Mouse (Mus musculus) layer of hippocampus, postnatal 36 days (tissue): ENCODE data around the gene Vmn1r179. TPM values are rescaled to one million over a fixed set of nuclear protein-coding genes. Genes with fewer than 3 reads are reported as not detected.
A peak's percentile ranks its signal among the peaks of the same experiment; 100 is the strongest.
"Not testable (repeated sequence)": the region's sequence is repeated elsewhere in the genome, so short reads cannot be mapped to it uniquely, and the experiment has no call there.

ENCODE experiments used
- DNase-seq, 2 experiments: peaks; one replicate each; pipeline ENCODE4 v3.0.0; 2022
- total RNA-seq, 2 experiments: library from RNA; stranded (reverse); gene quantifications; 2 replicates each; pipeline ENCODE4 v1.2.3; 2021

Vmn1r179 gene
- total RNA-seq: not detected

- DNase-seq: no peak
Observed at GRCm38 (mm10) chr7:23926678-23927077, at the start of gene Vmn1r179. Vmn1r179 (plus strand) TSS chr7:23926978.

GRCm38 (mm10) chr7:23891709-23892108, 35.1 kb upstream of the Vmn1r179 start, which contains the start of gene Vmn1r178:
Vmn1r178 (plus strand) TSS chr7:23892009.
- no peak for DNase-seq

DNA sequence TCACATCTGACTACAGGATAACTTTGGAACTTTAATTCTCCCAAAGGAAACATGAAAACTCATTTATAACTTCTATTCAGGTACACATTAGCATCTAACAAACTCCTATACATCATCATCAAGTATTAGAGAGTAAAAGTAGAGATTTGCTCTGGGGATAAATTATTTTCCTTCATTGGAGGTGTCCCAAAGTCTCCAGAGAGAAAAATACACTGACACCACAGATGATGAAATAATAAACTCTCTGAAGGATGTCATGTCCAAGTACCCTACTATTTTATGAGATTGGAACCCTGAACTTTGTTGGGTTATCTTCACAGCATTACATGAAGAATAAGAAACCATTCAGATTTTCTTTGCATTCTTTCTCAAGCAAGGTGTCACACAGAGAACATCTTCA, 23.6 kb downstream of the Vmn1r179 start, which contains the start of gene Vmn1r180:
Vmn1r180 (plus strand) TSS at position 301 of the 400 bp plus-strand sequence.
- DNase-seq: no peak

DNA sequence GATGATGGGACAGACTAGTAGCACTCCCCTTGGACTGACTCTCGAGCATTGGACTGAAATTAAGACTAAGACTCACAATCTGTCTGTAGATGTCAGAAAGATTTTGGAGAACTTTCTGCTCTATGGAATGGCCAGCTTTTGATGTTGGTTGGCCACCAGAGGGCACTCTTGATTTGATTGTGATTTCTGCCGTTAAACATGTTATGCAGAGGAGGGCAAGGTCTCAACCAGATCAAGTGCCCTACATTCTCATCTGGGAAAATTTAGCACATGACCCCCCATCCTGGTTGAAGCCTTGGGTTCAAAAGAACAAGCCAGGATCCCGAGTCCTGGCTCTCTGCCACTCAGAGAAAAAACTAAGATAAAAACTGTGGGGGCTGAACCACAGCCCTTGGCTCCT, 41.3 kb downstream of the Vmn1r179 start:
- peak in 1 of 2 experiments; percentile 1 for DNase-seq

DNA sequence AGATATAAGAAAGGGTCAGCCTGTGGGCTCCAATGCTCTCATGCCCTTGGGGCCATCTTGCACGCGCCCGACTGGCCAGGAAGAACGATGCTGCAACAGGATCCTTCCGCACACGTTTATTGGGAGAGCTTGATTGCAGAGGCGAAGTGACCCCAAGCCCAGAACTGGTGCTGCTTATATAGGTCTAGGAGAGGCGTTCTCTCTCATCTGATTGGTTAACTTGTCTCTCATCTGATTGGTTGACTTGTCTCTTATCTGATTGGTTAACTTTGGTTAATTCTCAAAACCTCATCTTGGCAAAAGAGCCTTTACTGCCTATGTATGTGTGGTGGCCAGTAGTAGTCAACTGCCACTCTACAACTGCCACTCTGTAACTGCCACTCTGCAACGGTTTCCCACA, 47.5 kb downstream of the Vmn1r179 start, which contains the start of gene Vmn1r181:
Vmn1r181 (plus strand) TSS at position 301 of the 400 bp plus-strand sequence.
- not testable (repeated sequence) for DNase-seq

Other genes starting within 250 kb of the Vmn1r179 start
- gene Vmn1r173, start 226.3 kb upstream of the Vmn1r179 start, total RNA-seq: not detected
- not detected for gene Vmn1r174, start 174.7 kb upstream of the Vmn1r179 start, total RNA-seq
- gene Vmn1r175, start 116.3 kb upstream of the Vmn1r179 start, total RNA-seq: not detected
- gene Vmn1r176, start 89.6 kb upstream of the Vmn1r179 start, total RNA-seq: not detected
- gene Vmn1r177, start 60.5 kb upstream of the Vmn1r179 start, total RNA-seq: not detected
- not detected for gene Vmn1r178, start 35.0 kb upstream of the Vmn1r179 start, total RNA-seq
- gene Vmn1r180, start 23.7 kb downstream of the Vmn1r179 start, total RNA-seq: not detected
- not detected for gene Vmn1r181, start 47.6 kb downstream of the Vmn1r179 start, total RNA-seq
- not detected for gene V1rd19, start 74.7 kb downstream of the Vmn1r179 start, total RNA-seq
- gene Vmn1r183, start 126.3 kb downstream of the Vmn1r179 start, total RNA-seq: not detected
- gene Zfp180, start 154.9 kb downstream of the Vmn1r179 start, total RNA-seq: 10 to 100 TPM; 43.3 to 44.5 TPM
- gene Zfp112, start 185.3 kb downstream of the Vmn1r179 start, total RNA-seq: 10 to 100 TPM; 12.1 to 12.3 TPM
- 10 to 100 TPM; 22.0 to 23.0 TPM for gene Zfp235, start 207.2 kb downstream of the Vmn1r179 start, total RNA-seq
- 1 to 10 TPM; 3.3 to 3.9 TPM for gene Zfp114, start 248.1 kb downstream of the Vmn1r179 start, total RNA-seq